Mouse (Mus musculus) forebrain, embryonic 12.5 days (tissue): ENCODE results near the gene D630023F18Rik. TPM values are rescaled to one million over a fixed set of nuclear protein-coding genes. Genes with fewer than 3 reads are reported as not detected.

Source experiments
- ATAC-seq: fragments of 200-750 bp; cut with Nextera tagmentation; 2 replicates; pipeline ENCODE4 v1.8.0; 2017; ENCODE audit warnings: moderate TSS enrichment; ENCODE audit not compliant: low FRiP score
- H3K27ac ChIP-seq: fragments of 300-500 bp; sonication (generic); 2 replicates; pipeline ENCODE4 v1.5.1; 2016; ENCODE audit warnings: mild to moderate bottlenecking
- H3K27me3 ChIP-seq: fragments of 300-500 bp; sonication (generic); 2 replicates; pipeline ENCODE4 v1.6.1; 2016; ENCODE audit warnings: mild to moderate bottlenecking
- H3K36me3 ChIP-seq: fragments of 300-500 bp; sonication (generic); replicated peaks from 2 replicates; pipeline ENCODE4 v1.6.1; 2016; ENCODE audit warnings: mild to moderate bottlenecking
- H3K4me1 ChIP-seq: fragments of 300-500 bp; sonication (generic); 2 replicates; pipeline ENCODE4 v1.6.1; 2016
- H3K4me2 ChIP-seq: fragments of 300-500 bp; sonication (generic); 2 replicates; pipeline ENCODE4 v1.6.1; 2016; ENCODE audit warnings: mild to moderate bottlenecking, moderate library complexity
- H3K4me3 ChIP-seq: fragments of 300-500 bp; sonication (generic); replicated peaks from 2 replicates; pipeline ENCODE4 v1.5.1; 2016; ENCODE audit warnings: mild to moderate bottlenecking
- H3K9ac ChIP-seq: fragments of 300-500 bp; sonication (generic); 2 replicates; pipeline ENCODE4 v1.6.1; 2016; ENCODE audit warnings: mild to moderate bottlenecking
- H3K9me3 ChIP-seq: fragments of 300-500 bp; sonication (generic); 2 replicates; pipeline ENCODE4 v1.6.1; 2016
- WGBS: fragments of 180-500 bp; shearing (Covaris S2); methylation state at CpG from one replicate; pipeline ENCODE4 v1.1.7; 2016; 5-methylcytosine and 5-hydroxymethylcytosine counted together
- polyA plus RNA-seq: library from polyadenylated mRNA; unstranded; fragments of >200 nt; fragmentation: Nextera tagmentation; extraction: Ambion mirVana; gene quantifications from 2 replicates; pipeline ENCODE4 v1.2.1, GENCODE M21; 2016

Gene D630023F18Rik
- polyA plus RNA-seq, 1 experiment from 2014 or later: 0.28 TPM

GRCm38 (mm10) chr1:65132833-65133232 lies 9.8 kb upstream of the D630023F18Rik start:
- Histone ChIP-seq H3K9me3 (no peaks in the 10 kb centered on the region), H3K9ac (no peak overlapping the region), H3K27me3 (no peaks in the 10 kb centered on the region), H3K4me2 (no peak overlapping the region), H3K4me3 (no peak overlapping the region), H3K27ac (no peak overlapping the region), H3K4me1 (no peaks in the 10 kb centered on the region), H3K36me3 (no peaks in the 10 kb centered on the region)
- no peak for ATAC-seq
- WGBS: 80% methylated on average over 1 of the region's 1 CpGs

GRCm38 (mm10) chr1:65131671-65132070 lies 8.7 kb upstream of the D630023F18Rik start:
- no peak for ATAC-seq
- Histone ChIP-seq H3K27ac (no peak overlapping the region), H3K9me3 (no peaks in the 10 kb centered on the region), H3K27me3 (no peaks in the 10 kb centered on the region), H3K4me3 (no peak overlapping the region), H3K9ac (no peak overlapping the region), H3K4me2 (no peak overlapping the region), H3K4me1 (no peaks in the 10 kb centered on the region), H3K36me3 (no peaks in the 10 kb centered on the region)
- 88% methylated on average over 1 of the region's 1 CpGs for WGBS

- Histone ChIP-seq H3K27me3 (no peaks in the 10 kb centered on the region), H3K4me3 (no peak overlapping the region), H3K36me3 (no peaks in the 10 kb centered on the region), H3K27ac (no peak overlapping the region), H3K4me2 (no peak overlapping the region), H3K4me1 (no peaks in the 10 kb centered on the region), H3K9me3 (no peaks in the 10 kb centered on the region), H3K9ac (no peak overlapping the region)
- 81% methylated on average over 3 of the region's 3 CpGs for WGBS
- no peak for ATAC-seq
Observed at GRCm38 (mm10) chr1:65130226-65130625, 7.2 kb upstream of the D630023F18Rik start.

GRCm38 (mm10) chr1:65129634-65130180 lies 6.7 kb upstream of the D630023F18Rik start:
- Histone ChIP-seq H3K27me3 (no peaks in the 10 kb centered on the region), H3K27ac (no peak overlapping the region), H3K4me3 (no peak overlapping the region), H3K4me2 (no peak overlapping the region), H3K36me3 (no peaks in the 10 kb centered on the region), H3K9me3 (no peaks in the 10 kb centered on the region), H3K4me1 (no peaks in the 10 kb centered on the region), H3K9ac (no peak overlapping the region)
- 79% methylated on average over 3 of the region's 3 CpGs for WGBS
- no peak for ATAC-seq

- no peak for ATAC-seq
Observed at GRCm38 (mm10) chr1:65119438-65119837, 3.6 kb downstream of the D630023F18Rik start, which contains the start of gene Gm28845. Gm28845 (minus strand) TSS chr1:65119558.

GRCm38 (mm10) chr1:65118150-65118913 lies 4.7 kb downstream of the D630023F18Rik start:
- H3K9ac ChIP-seq: no peak overlapping the region
- WGBS: 80% methylated on average over 8 of the region's 8 CpGs
- H3K4me2 ChIP-seq: no peak overlapping the region
- no peak overlapping the region for H3K4me3 ChIP-seq
- no peak for ATAC-seq
- no peaks in the 10 kb centered on the region for H3K36me3 ChIP-seq
- H3K9me3 ChIP-seq: no peaks in the 10 kb centered on the region
- H3K27me3 ChIP-seq: no peaks in the 10 kb centered on the region
- no peak overlapping the region for H3K27ac ChIP-seq
- H3K4me1 ChIP-seq: peaks cover 3% of the 10 kb centered on the region

More at GRCm38 (mm10) chr1:65119438-65119837, 3.6 kb downstream of the D630023F18Rik start, which contains the start of gene Gm28845:
- WGBS: 89% methylated on average over 1 of the region's 1 CpGs
- no peak within 1 kb of the TSS for H3K4me2 ChIP-seq
- no peak within 1 kb of the TSS for H3K4me3 ChIP-seq
- H3K9me3 ChIP-seq: no peaks in the 10 kb centered on the region
- no peak within 1 kb of the TSS for H3K9ac ChIP-seq
- H3K27ac ChIP-seq: no peak within 1 kb of the TSS
- no peaks in the 10 kb centered on the region for H3K36me3 ChIP-seq
- no peaks in the 10 kb centered on the region for H3K27me3 ChIP-seq
- peaks cover 3% of the 10 kb centered on the region for H3K4me1 ChIP-seq

- no peak overlapping the region for H3K4me3 ChIP-seq
- no peaks in the 10 kb centered on the region for H3K36me3 ChIP-seq
- no peak for ATAC-seq
- no peak overlapping the region for H3K4me2 ChIP-seq
- 92% methylated on average over 5 of the region's 5 CpGs for WGBS
- no peaks in the 10 kb centered on the region for H3K27me3 ChIP-seq
- H3K4me1 ChIP-seq: no peaks in the 10 kb centered on the region
- no peaks in the 10 kb centered on the region for H3K9me3 ChIP-seq
- no peak overlapping the region for H3K27ac ChIP-seq
- no peak overlapping the region for H3K9ac ChIP-seq
Observed at GRCm38 (mm10) chr1:65113536-65114172, 9.4 kb downstream of the D630023F18Rik start.

GRCm38 (mm10) chr1:65112807-65113196 lies 10.2 kb downstream of the D630023F18Rik start:
- no peak overlapping the region for H3K9ac ChIP-seq
- no peaks in the 10 kb centered on the region for H3K27me3 ChIP-seq
- H3K36me3 ChIP-seq: no peaks in the 10 kb centered on the region
- H3K9me3 ChIP-seq: no peaks in the 10 kb centered on the region
- ATAC-seq: no peak
- no peak overlapping the region for H3K4me3 ChIP-seq
- H3K4me2 ChIP-seq: peak overlapping the region; percentile 10; the same call in 1 of the 2 replicates
- 76% methylated on average over 14 of the region's 14 CpGs for WGBS
- H3K27ac ChIP-seq: no peak overlapping the region
- no peaks in the 10 kb centered on the region for H3K4me1 ChIP-seq

GRCm38 (mm10) chr1:65112031-65112806 lies 10.8 kb downstream of the D630023F18Rik start:
- H3K27ac ChIP-seq: no peak overlapping the region

GRCm38 (mm10) chr1:65109756-65110435 lies 13.1 kb downstream of the D630023F18Rik start:
- Histone ChIP-seq H3K4me2 (no peak overlapping the region), H3K27ac (no peak overlapping the region), H3K27me3 (no peaks in the 10 kb centered on the region), H3K4me3 (no peak overlapping the region), H3K4me1 (no peaks in the 10 kb centered on the region), H3K9ac (no peak overlapping the region), H3K9me3 (no peaks in the 10 kb centered on the region), H3K36me3 (no peaks in the 10 kb centered on the region)
- ATAC-seq: no peak
- 83% methylated on average over 25 of the region's 25 CpGs for WGBS

More at GRCm38 (mm10) chr1:65112031-65112806, 10.8 kb downstream of the D630023F18Rik start:
- no peaks in the 10 kb centered on the region for H3K36me3 ChIP-seq
- no peak overlapping the region for H3K4me3 ChIP-seq
- no peaks in the 10 kb centered on the region for H3K9me3 ChIP-seq
- peak overlapping the region; percentile 10; the same call in 1 of the 2 replicates for H3K4me2 ChIP-seq
- ATAC-seq: 0 out of 2 replicates have a peak, but pooled peaks have one; percentile 58
- no peaks in the 10 kb centered on the region for H3K27me3 ChIP-seq
- H3K9ac ChIP-seq: no peak overlapping the region
- H3K4me1 ChIP-seq: no peaks in the 10 kb centered on the region
- 14% methylated on average over 8 of the region's 8 CpGs for WGBS

- Histone ChIP-seq H3K27me3 (no peaks in the 10 kb centered on the region), H3K9me3 (no peaks in the 10 kb centered on the region), H3K4me3 (no peak overlapping the region), H3K36me3 (no peaks in the 10 kb centered on the region), H3K9ac (no peak overlapping the region), H3K27ac (no peak overlapping the region), H3K4me2 (no peak overlapping the region), H3K4me1 (no peaks in the 10 kb centered on the region)
- ATAC-seq: no peak
- WGBS: 95% methylated on average over 8 of the region's 8 CpGs
Observed at GRCm38 (mm10) chr1:65109196-65109595, 13.8 kb downstream of the D630023F18Rik start.
